Mouse (Mus musculus) lung, postnatal 0 days (tissue): ENCODE data around the gene C2cd4c.

Experiments
- CTCF ChIP-seq: IDR thresholded peaks from 2 replicates; pipeline ENCODE4 v1.5.1; 2016; ENCODE audit warnings: antibody characterized with exemption, mild to moderate bottlenecking
- EP300 ChIP-seq: IDR thresholded peaks from 2 replicates; pipeline ENCODE4 v1.6.1; 2016; ENCODE audit warnings: antibody characterized with exemption, mild to moderate bottlenecking, control low read depth

DNA sequence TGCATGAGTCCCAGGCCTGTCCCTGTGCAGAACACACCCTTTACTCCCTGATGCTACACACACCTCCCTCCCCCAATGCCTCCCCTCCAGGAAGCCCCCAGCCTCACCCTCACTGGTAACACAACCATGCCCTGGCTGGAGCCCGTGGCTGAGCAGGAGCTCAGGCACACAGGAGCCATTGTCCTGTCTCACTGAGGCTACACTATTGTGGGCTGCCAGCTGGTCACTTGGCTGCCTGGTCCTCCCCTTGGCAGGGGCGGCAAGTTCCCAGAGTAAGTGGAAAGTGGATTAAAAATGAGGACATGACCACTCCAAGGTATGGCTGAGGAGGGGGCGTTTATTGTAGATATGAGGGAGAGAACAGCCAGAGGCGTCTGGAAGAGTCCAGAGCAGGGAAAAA, 7.3 kb downstream of the C2cd4c start:
- no peak for TF ChIP-seq CTCF
- no peak for TF ChIP-seq EP300
